Mouse (Mus musculus): ENCODE results near the gene Clybl.

Gene Clybl

GRCm38 (mm10) chr14:122384447-122385237 lies 203.1 kb downstream of the Clybl start:
- DNase-seq (ENCODE audit: low spot score in 2 of 2): no peak

DNA sequence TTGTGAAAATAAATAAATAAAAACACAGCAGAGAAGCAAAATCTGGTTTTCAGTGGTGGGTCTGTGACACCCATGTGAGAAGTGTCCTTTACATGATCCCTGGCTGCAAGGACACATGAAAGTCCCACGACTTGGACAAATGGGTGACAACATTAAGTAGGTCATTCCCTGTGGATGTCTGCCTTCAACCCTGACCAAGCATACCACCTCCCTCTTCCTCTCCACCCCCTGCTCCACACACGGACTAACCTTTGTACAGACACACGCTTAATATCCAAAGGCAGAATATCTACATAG lies 203.7 kb downstream of the Clybl start:
- no peak for DNase-seq (ENCODE audit: low spot score in 2 of 2)

- no peak for DNase-seq (ENCODE audit: low spot score in 2 of 2)
Observed at GRCm38 (mm10) chr14:122385758-122386157, 204.3 kb downstream of the Clybl start.

DNA sequence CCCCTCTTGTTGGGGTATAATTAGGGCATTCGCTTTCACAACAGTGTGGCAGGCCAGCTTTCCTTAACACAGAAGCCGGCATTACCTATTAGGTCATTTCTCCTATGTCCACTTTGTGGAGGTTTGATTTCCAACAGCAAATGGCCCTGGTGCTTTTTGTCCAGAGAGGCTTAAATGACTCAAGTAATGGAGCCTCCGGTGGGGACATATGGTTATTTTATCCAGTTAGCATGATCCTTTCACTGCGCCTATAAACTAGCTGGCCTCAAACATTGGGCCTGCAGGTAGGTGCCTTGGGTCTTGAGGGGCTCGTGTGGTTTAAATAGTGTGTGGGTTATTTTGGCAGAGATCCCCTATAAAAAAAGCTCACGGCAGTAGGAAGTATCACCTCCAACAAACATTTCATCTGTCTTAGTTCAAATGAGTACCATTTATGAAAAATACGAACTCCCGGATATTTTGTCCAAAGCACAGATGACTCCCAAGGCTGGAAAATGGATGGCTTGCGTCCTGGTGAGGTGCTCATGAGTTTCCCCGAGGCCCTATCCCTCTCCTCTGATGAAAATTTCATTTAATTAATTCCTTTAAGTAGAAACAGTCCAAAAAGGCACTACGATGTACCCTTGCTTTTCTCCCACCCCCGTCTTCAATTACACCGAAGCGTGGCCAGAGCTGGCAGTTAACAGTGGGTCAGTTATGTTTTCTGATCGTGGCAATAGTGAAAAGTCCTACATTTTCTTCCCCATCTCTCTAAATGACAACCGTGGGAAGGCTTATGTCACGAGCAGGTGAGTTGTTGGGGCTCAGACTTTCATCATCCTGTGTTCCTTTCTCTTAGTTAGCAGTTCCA lies 205.0 kb downstream of the Clybl start:
- DNase-seq (ENCODE audit: low spot score in 2 of 2): no peak

DNA sequence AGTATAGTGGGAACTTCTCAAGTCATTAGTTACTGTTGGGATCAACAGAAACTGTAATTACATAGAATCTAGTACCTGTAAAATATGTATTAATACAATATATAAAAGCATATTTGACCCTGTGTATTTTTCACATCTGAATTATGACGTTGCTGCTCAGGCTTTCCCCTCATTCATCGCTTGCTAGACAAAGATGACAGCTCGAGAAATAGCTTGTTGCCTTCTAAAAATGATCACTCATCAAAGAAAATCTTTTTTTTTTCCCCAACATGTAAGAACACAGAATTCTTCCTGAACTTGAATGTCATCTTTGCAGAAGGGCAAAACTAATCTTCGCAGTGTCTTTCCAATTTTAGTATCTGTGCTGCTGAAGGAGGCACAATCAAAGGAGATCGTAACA lies 206.3 kb downstream of the Clybl start:
- DNase-seq (ENCODE audit: low spot score in 2 of 2): no peak

- DNase-seq (ENCODE audit: low spot score in 2 of 2): no peak
Observed at GRCm38 (mm10) chr14:122388431-122389031, 207.0 kb downstream of the Clybl start.

- no peak for DNase-seq (ENCODE audit: low spot score in 2 of 2)
Observed at GRCm38 (mm10) chr14:122389684-122390370, 208.3 kb downstream of the Clybl start.

DNA sequence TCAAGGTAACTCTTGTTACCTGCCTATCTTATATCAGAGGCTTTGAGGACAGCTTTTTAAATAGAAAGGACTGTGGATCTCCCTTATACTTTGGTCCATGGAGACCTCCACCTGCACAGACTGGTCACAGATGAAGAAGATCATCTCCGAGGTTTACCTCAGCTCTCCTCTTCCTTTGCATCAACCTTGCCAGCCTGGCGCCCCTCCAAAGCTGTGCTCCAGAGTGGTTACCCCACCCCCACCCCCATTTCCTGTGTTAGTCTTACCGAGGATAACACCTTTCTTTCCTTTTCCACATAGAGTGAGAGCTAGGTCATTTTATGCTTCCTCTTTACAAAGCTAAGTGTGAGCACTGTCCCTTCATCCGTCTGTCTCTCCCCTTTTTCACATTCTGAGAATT lies 209.4 kb downstream of the Clybl start:
- DNase-seq (ENCODE audit: low spot score in 2 of 2): no peak

DNA sequence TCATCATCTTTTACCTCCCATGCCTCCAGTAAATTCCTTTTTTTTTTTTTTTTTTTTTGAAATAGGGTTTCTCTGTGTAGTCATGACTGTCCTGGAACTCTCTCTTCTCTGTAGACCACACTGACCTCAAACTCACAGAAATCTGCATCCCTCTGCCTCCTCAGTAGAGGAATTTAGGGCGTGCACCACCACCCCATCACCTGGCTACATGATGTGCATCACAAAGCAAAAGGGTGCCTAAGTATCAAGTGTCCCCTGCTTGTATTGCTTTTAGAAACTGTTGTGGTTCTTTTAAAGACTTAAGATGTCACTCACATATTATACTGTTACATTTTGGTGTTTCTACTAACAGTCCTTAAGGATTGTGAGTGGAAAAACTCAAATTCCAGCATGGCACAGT lies 211.6 kb downstream of the Clybl start:
- DNase-seq (ENCODE audit: low spot score in 2 of 2): no peak

DNA sequence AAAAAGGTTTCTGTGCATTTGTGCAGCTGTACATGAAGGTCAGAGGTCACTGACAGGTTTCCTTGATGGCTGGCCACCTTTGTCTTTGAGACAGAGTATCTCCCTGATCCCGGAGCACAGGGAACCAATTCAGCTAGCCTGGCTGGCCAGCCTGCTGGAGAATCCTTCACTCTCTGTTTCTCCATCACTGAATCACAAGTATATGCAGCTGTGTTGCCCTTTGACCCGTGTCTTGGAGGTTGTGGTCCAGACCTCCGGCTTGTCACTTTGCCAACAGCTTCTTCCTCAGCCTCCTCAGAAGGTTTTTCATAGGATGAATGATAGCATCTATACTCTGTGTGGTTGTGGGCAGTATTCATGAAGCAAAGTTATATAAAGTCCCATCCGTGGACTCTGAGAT lies 217.2 kb downstream of the Clybl start:
- DNase-seq (ENCODE audit: low spot score in 2 of 2): no peak

GRCm38 (mm10) chr14:122399906-122400305 lies 218.4 kb downstream of the Clybl start:
- no peak for DNase-seq (ENCODE audit: low spot score in 2 of 2)

- no peak for DNase-seq (ENCODE audit: low spot score in 2 of 2)
Observed at GRCm38 (mm10) chr14:122401886-122402285, 220.4 kb downstream of the Clybl start.

- DNase-seq (ENCODE audit: low spot score in 2 of 2): no peak
Observed at GRCm38 (mm10) chr14:122402716-122403258, 221.3 kb downstream of the Clybl start.

DNA sequence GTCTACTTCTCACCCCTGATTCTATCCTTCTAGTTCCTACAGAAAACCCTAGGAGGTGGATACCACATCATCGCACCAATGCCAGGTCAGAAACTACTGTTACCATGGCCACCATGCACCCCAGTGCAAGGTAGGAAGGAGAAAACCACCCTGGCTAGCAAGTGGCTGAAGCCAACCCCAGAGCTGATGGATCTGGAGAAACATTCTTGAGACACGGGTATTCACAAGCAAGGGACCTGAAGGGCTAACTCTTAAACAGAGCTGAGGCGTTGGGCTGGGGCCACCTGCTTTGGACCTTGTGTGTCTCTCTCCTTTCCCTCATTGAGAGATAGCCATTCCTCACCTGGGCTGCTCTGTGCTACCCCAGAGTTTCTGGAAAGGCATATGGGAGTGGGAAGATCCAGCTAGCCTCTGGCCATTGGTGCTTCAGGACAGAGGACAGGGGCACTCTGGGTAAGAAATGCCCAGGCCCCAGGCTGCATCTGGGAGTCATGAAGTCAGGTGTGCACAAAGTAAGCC lies 222.0 kb downstream of the Clybl start:
- no peak for DNase-seq (ENCODE audit: low spot score in 2 of 2)

GRCm38 (mm10) chr14:122404596-122405154 lies 223.2 kb downstream of the Clybl start:
- DNase-seq (ENCODE audit: low spot score in 2 of 2): no peak

- DNase-seq (ENCODE audit: low spot score in 2 of 2): no peak
Observed at GRCm38 (mm10) chr14:122405236-122405635, 223.7 kb downstream of the Clybl start.

DNA sequence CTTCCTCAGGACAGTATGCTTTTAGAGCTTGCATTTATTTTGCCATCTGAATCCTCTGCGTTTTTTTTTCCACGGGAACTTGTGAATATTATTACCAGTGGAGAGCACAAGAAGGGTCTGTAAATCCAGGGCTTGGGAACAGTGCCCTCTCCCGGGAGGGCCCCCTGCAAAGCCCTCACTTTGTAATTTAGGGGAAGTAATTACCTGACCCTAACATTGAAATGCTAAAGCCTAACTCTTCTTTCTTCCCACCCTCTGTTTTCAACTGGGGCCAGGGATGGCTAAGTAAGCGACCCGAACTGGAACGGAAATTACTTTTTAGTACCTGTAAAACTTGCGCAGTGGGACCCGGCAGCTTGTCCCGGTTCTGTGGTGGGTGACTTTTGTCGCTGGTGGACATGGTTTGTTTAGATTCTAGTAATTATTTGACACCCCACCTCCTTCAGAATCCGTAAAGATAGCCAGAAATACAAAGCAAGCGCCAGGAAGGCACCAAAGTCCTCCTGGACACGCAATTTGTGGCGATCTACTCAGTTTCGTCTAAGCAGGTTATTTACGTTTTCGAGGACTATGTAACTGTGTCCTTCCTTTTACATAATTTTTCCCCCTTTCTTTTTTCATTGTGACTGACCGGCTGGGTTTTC lies 224.5 kb downstream of the Clybl start:
- DNase-seq (ENCODE audit: low spot score in 2 of 2): no peak

- no peak for DNase-seq (ENCODE audit: low spot score in 2 of 2)
Observed at GRCm38 (mm10) chr14:122406541-122407219, 225.2 kb downstream of the Clybl start.

DNA sequence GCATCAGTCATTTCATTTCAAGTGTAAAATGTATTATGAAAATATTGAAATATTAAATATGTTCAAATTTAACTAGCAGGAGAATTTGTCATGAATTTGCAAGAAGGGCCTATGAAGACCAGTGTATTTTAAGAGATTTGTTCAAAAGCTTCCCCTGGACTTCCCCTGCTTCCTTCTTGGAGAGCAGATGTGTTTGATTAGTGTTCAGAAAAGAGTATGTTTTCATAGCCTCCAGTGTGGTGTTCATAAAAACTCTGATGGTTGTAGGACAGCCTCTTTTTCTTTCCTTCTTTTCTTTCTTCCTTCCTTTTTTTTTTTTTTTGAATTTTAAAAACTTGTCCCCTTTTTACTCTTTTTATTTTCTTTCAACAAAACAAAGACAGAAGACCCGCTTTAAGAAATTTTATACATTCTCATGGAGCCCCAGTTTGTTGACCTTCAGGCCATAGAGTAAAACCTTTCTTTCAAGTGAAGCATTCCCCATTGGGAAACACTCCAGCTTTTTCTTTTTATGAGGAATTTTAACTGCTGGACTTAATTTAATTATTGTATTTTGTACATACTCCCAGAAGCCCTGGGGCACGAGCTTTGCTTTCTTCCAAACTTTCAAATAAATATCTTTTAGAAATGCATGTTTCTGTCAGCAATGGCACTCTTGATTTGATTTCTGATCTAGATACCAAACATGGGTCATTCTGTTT lies 231.5 kb downstream of the Clybl start:
- no peak for DNase-seq (ENCODE audit: low spot score in 2 of 2)

- no peak for DNase-seq (ENCODE audit: low spot score in 2 of 2)
Observed at GRCm38 (mm10) chr14:122413542-122413928, 232.0 kb downstream of the Clybl start.

Measured in heart, adult 9 months (tissue).